Mouse (Mus musculus) ZHBTc4 (cell line): ENCODE measurements around the gene Cldn17.
A peak's percentile ranks its signal among the peaks of the same experiment; 100 is the strongest.

Experiments
- DNase-seq: peaks from one replicate; pipeline ENCODE4 v3.0.0-alpha.2; 2011; ENCODE audit warnings: low read depth, low spot score

Gene Cldn17

DNA sequence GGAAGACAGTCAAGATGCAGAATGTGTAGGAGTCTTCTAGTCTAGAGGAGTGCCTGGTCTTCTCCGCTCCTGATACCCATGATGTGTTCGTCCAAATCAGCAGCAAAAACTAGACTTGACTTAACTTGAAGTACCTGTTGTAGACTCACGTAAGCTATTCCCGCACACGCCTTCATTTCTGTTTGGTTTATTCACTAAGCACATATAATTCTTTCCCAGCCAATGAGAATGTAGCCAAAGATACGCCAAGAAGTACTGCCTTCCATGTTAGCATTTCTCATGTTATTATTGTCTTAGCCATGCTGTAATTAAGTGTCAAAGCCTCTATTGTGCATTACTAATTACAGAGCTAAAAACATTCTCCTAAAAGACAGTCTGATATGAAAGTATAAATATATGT lies at the start of gene Cldn17:
Gene Cldn17, minus strand, starts transcription at position 101 of the 400 bp plus-strand sequence.
- DNase-seq = no peak

DNA sequence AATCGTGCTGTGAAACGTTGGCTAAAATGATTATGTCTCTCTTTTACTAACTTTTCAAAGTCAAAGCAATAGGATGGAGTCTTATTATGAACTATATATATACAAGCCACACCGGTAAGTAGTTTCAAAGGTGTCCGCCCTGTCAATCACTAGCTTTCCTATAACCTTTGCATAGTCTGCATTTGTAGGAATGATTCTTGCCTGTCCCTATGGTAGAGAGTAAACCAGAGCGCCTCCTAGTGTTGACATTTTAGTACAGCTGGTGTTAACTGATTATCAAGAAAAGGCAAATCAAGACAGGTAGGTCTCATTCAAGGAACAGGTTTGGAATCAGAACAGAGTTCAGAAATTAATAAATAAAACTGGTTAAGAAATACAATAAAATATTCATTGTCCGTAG lies 35.7 kb upstream of the Cldn17 start:
- DNase-seq = peak; percentile 54

DNA sequence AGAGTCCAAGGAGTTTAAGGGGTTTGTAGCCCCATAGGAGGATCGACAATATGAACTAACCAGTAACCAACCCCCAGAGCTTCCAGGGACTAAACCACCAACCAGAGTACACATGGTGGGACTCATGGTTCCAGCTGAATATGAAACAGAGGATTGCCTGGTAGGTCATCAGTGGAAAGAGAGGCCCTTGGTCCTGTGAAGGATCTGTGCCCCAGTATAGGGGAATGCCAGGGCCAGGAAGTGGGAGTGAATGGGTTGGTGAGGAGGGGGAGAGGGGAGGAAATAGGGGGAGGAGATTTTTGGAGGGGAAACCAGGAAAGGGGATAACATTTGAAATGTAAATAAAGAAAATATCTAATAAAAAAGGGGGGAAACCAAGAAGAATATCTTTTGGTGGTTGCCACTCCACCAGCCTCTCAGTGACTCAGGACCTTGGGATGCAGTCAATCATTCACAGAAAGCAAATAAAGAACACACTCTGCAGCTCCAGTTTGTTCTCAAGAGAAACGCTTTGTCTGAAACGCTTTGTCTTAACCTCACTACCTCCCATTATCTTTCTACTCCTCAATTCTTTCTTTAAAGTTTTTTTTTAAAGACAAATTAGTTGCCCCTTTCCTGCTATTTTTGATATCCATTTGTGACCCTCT lies 33.2 kb upstream of the Cldn17 start:
- DNase-seq = no peak

DNA sequence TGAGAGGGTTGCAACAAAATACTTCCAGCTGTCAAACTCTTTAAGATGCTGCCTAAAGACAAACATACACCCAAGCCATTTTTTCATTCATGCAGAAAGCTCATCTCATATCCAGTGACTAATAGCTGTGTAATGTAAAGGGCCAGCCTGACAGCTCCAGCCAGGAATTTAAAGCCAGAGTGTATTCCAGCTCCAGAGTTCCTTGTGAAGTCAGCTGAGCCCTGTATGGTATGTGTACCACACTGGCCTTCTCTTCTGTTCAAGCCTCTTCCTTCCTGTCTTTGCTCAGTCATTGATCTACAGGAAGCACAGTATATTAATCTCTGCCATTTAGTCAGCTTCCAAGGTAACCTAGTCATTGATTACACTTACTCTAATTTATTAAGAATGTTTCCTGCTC lies 4.6 kb upstream of the Cldn17 start:
- no peak for DNase-seq

DNA sequence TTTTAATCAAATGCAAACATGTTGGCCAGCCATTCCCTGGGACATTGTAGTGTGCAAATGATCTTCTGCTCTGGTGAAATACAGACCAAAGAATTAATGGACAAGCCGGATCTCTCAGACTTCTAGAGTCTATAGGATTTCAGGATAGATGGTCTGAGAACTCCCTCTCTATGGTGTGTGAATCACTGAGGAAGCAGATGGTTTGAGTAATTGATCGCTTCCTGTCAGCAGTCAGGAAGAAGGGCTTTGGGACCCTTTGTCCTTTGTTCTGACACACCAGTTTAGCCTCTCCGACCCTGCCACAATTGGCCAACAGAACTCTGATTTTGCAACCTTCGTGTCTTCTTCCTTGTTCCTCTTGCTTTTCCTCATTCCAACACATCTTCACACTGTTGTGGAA lies 1.4 kb upstream of the Cldn17 start:
- DNase-seq = no peak

DNA sequence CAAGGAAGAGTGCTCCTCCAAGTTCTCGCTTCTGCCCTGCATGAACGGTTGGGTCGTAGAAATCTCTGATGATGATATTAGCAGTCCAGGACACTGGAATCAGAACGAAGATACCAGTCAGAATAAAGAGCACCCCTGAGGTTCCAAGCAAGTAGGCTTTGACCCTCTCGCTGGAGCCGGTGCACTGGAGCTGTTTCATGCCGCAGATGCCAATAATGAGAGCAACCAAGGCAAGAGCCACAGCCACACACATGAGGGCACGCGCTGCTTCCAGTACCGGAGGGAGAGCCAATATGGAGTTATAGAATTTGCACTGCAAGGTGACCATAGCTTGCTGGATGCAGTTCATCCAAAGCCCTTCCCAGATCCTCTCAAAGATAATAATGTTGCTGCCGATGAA lies 440 bp downstream of the Cldn17 start:
- DNase-seq = no peak

DNA sequence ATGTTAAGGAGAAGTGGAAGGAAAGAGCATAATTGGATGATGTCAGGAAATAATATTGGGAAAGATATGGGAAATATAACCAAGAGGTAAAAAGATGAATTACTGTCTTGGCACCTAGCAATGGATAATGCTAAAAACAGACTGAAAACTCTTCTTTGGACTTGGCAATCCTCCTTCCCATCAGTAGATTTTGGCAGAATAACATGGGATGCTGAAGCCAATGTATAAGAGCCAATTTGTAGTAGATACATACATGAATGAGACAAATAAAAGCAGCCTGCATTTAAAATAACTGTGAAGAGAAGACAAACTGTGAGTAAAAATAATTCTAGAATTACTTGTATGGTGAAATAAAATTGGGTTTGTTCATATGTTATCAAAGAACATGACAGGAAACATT lies 18.7 kb downstream of the Cldn17 start:
- no peak for DNase-seq

DNA sequence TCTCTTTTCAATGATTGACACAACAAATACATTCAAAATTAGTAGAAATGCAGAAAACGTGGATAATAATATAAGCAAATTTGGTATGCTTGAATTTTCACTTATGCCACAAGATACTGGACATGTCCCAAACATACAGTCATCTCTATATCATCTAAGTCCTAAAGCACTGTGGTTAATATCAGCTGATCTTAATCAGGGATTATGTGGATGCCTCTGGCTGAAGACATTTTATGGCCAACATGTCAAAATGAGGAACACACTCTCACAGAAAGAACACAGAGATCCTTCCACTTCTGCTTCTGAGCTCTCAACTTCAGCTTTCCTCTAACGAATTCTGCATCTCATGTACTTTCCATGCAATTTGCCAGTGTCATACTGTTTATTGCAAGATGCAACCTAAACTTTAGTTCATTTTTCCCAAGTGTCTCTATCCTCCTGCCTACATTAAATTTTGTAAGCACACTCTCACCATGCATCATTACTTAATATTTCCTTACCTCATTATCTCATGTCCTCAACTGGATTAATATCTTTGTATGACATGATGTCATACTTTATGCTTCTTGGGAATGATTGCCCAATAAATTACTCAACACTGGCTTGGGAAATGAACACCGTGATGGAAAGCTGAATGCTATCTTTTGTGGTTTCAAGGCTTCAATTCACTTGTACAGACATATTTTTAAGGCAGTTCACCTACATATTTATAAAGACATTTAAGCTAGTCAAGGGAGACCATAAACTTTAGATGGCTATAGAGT lies 26.6 kb downstream of the Cldn17 start:
- DNase-seq = no peak

DNA sequence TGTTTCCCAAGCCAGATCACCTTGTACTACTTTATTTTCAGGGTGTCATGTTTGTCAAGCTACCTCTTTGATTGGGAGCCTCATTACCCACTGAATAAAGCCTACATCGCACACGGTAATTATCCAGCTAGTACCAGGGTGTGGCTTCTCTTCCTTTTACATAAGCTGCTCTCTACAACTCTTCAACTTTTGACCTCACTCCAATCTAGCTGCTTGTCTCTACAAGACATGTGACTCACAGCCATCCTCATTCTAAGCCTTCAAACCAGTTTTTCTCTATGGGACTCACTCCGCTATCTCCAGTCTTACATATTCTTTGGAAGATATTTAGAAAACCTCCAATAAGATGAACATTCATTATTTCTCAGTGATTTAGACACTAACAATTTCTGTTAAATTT lies 43.5 kb downstream of the Cldn17 start:
- DNase-seq = no peak
